Mouse (Mus musculus) midbrain, postnatal 0 days (tissue): ENCODE measurements around the gene Alkbh7. TPM values are rescaled to one million over a fixed set of nuclear protein-coding genes. Genes with fewer than 3 reads are reported as not detected.

ENCODE experiments used
- ATAC-seq: fragments of 200-750 bp; cut with Nextera tagmentation; 2 replicates; pipeline ENCODE4 v1.8.0; 2017; ENCODE audit warnings: moderate number of reproducible peaks, mild to moderate bottlenecking, moderate TSS enrichment, moderate library complexity; ENCODE audit not compliant: low FRiP score
- DNase-seq: peaks from one replicate; pipeline ENCODE4 v3.0.0-alpha.2; 2015; ENCODE audit warnings: low spot score
- H3K27ac ChIP-seq: fragments of 300-500 bp; sonication (generic); 2 replicates; pipeline ENCODE4 v1.5.1; 2014; ENCODE audit warnings: low read depth, mild to moderate bottlenecking, low read length, mixed read lengths
- H3K27me3 ChIP-seq: fragments of 300-500 bp; sonication (generic); 2 replicates; pipeline ENCODE4 v1.6.1; 2014; ENCODE audit warnings: low read length, control low read depth, mixed read lengths; ENCODE audit not compliant: insufficient read depth
- H3K36me3 ChIP-seq: fragments of 300-500 bp; sonication (generic); 2 replicates; pipeline ENCODE4 v1.6.1; 2014; ENCODE audit warnings: low read length, control low read depth, mixed read lengths; ENCODE audit not compliant: insufficient read depth
- H3K4me1 ChIP-seq: fragments of 300-500 bp; sonication (generic); 2 replicates; pipeline ENCODE4 v1.6.1; 2014; ENCODE audit warnings: mild to moderate bottlenecking, control low read depth, antibody characterized with exemption, low read length, mixed read lengths; ENCODE audit not compliant: insufficient read depth
- H3K4me2 ChIP-seq: fragments of 300-500 bp; sonication (generic); 2 replicates; pipeline ENCODE4 v1.6.1; 2014; ENCODE audit warnings: low read depth, mild to moderate bottlenecking, low read length, mixed read lengths; ENCODE audit not compliant: poor library complexity, severe bottlenecking
- H3K4me3 ChIP-seq: fragments of 300-500 bp; sonication (generic); 2 replicates; pipeline ENCODE4 v1.5.1; 2014; ENCODE audit warnings: low read depth, mild to moderate bottlenecking, low read length, moderate library complexity
- H3K9ac ChIP-seq: fragments of 300-500 bp; sonication (generic); replicated peaks from 2 replicates; pipeline ENCODE4 v1.6.1; 2014; ENCODE audit warnings: mild to moderate bottlenecking, low read length, moderate library complexity, mixed read lengths; ENCODE audit not compliant: poor library complexity, severe bottlenecking
- H3K9me3 ChIP-seq: fragments of 300-500 bp; sonication (generic); 2 replicates; pipeline ENCODE4 v1.6.1; 2016; ENCODE audit warnings: low read length, control low read depth
- CTCF ChIP-seq: IDR thresholded peaks from 2 replicates; pipeline ENCODE4 v1.5.1; 2016; ENCODE audit warnings: antibody characterized with exemption, mild to moderate bottlenecking
- WGBS: fragments of 180-500 bp; shearing (Covaris S2); extraction: QIAGEN DNeasy Blood & Tissue Kit; methylation state at CpG from one replicate; pipeline ENCODE4 v1.1.7; 2014; 5-methylcytosine and 5-hydroxymethylcytosine counted together
- polyA plus RNA-seq: library from polyadenylated mRNA; unstranded; fragments of >200 nt; fragmentation: Nextera tagmentation; extraction: Ambion mirVana; gene quantifications from 2 replicates; pipeline ENCODE4 v1.2.1, GENCODE M21; 2015
- total RNA-seq: library from RNA; depleted of rRNA; stranded (reverse); fragments of >200 nt; gene quantifications from 2 replicates; pipeline ENCODE4 v1.2.3, GENCODE M21; 2014

The Alkbh7 gene
- total and polyA plus RNA-seq, 2 experiments from 2014 or later: 64.8 to 75.5 TPM

DNA sequence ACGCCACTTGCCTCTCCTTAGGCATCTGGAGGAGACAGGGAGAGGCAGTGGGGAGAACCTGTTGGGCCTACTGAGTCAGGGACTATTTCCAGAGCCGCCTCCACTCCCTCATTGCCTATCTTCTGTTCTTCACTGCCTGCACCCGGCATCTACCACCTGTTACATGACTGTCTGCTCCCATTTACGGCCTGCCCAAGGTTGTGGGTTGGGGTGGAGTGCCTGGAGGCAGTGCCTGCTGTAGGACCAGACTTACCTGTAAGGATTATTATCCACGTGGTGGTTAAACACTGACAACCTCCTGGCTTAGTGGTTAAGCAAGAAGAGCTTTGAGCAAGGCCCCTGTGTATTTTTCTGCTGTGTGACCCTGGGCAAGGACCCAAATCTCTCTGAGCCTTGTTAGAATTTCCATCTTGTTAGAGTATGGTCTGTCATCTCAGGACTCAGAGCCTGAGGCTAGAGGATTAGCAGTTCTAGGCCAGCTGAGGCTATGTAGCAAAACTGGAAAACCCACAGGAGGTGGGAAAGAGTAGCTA lies 22.4 kb upstream of the Alkbh7 start:
- Histone ChIP-seq H3K27me3 (no peaks in the 10 kb centered on the region), H3K4me1 (no peaks in the 10 kb centered on the region), H3K27ac (no peak overlapping the region), H3K9ac (no peak overlapping the region), H3K36me3 (no peaks in the 10 kb centered on the region), H3K4me2 (no peak overlapping the region), H3K4me3 (no peak overlapping the region), H3K9me3 (no peaks in the 10 kb centered on the region)
- WGBS: 79% methylated on average over 5 of the region's 5 CpGs
- DNase-seq: no peak
- no peak for TF ChIP-seq CTCF
- no peak for ATAC-seq

DNA sequence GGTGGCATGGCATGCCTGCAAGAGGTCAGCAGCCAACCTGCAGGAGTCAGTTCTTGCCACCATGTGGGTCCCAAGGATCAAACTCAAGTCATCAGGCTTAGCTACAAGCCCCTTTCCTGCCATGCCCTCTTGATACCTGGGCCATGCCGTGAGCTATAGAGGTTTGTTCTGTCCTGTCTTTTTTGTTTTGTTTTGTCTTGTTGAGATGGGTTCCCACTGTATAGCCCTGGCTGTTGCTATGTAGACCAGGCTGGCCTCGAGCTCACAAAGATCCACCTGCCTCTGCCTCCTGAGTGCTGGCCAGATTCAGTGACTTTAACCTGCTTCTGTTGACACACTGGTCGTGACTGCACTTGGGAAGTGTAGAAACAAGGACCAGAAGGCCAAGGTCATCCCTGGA lies 21.7 kb upstream of the Alkbh7 start:
- Histone ChIP-seq H3K27ac (no peak overlapping the region), H3K4me3 (no peak overlapping the region), H3K4me1 (no peaks in the 10 kb centered on the region), H3K9me3 (no peaks in the 10 kb centered on the region), H3K9ac (no peak overlapping the region), H3K4me2 (no peak overlapping the region), H3K36me3 (no peaks in the 10 kb centered on the region), H3K27me3 (no peaks in the 10 kb centered on the region)
- DNase-seq (no peak), ATAC-seq (no peak)
- no peak for TF ChIP-seq CTCF
- WGBS: 73% methylated on average over 3 of the region's 3 CpGs

DNA sequence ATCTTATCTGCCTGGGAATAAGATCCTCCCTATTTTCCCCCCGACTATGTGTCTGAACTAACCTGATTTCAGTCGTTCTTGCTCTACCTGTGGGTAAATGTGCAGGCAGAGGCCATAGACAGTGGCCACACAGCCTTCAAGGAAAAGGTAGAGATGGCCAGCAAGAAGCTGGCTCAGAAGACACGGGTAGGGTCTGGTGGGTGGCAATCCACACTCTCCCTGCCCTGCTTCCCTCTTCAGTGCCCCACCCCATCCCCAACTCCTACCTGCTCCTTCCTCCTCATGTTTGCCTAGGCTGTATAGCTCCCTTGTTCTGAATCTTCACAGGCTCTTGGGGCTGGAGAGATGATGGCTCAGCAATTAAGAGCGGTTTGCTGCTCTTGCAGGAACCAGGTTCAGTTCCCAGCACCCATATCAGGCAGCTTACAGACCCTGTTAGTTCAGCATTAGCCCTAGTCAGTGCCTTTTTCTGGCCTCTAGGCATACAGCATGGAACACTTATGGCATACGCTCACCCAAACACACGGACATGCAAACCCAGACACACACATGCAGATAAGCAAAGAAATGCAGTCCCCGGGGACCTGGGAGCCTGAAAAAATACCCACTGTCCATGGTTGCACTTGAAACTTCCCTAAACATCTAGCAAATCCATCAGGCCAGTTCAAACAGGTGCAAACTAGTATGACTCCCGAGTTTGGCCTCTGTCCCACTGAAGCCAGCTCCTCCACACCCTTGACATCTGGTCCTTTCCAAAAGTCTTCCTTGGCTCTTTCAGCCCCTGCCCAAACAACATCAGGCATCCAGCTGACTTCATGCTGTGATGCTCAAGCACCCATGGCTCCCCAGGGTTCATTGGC lies 20.4 kb upstream of the Alkbh7 start:
- no peak for TF ChIP-seq CTCF
- H3K4me1 ChIP-seq: no peaks in the 10 kb centered on the region
- WGBS: 83% methylated on average over 8 of the region's 8 CpGs

DNA sequence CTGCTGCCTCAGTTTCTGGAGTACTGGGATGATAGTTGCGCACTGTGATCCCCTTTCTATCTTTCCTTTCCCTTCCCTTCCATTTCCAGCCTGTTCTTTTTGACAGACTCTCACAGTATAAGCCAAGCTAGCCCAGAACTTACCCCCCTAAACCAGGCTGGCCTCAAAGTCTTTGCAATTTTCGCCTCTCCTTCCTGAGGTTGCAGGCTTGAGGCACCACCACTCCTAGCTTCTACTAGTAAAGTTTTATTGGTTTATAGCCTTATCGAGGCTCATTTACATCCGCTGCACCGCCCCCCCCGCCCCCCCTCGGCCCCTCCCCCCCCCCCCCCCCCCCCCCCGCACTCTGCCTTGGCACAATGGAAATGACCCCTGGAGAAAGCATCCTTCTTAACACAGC lies 17.6 kb upstream of the Alkbh7 start:
- H3K9me3 ChIP-seq: no peaks in the 10 kb centered on the region
- no peak overlapping the region for H3K4me2 ChIP-seq
- no peak overlapping the region for H3K9ac ChIP-seq
- H3K27ac ChIP-seq: no peak overlapping the region
- no peaks in the 10 kb centered on the region for H3K4me1 ChIP-seq
- no peaks in the 10 kb centered on the region for H3K36me3 ChIP-seq
- TF ChIP-seq CTCF: no peak
- no peak for ATAC-seq
- DNase-seq: no peak
- H3K4me3 ChIP-seq: no peak overlapping the region
- 40% methylated on average over 7 of the region's 8 CpGs for WGBS
- no peaks in the 10 kb centered on the region for H3K27me3 ChIP-seq

More for the DNA sequence above, 20.4 kb upstream of the Alkbh7 start:
- Histone ChIP-seq H3K36me3 (no peaks in the 10 kb centered on the region), H3K9ac (no peak overlapping the region), H3K4me2 (no peak overlapping the region), H3K27ac (no peak overlapping the region), H3K9me3 (no peaks in the 10 kb centered on the region), H3K27me3 (no peaks in the 10 kb centered on the region), H3K4me3 (no peak overlapping the region)
- DNase-seq (no peak), ATAC-seq (no peak)

DNA sequence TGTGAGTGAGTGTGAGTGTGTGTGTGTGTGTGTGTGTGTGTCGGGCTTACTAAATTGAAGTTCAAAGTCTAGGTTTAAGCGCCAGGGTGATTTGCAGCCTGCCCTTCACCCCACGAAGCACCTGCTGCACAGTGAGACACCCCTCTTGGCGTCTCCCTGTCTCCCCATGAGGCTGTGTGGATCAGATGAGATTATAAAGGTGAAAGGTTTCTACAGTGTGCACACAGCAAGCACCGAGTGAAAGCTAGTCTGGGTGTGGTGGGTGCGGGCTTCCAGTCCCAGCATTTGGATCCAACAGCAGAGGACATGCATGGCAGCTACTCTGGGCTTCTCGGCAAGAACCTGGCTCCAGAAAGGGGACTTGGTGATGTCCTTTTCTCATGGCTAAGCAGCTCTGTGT lies 16.1 kb upstream of the Alkbh7 start:
- no peak for ATAC-seq
- WGBS: 77% methylated on average over 7 of the region's 7 CpGs
- no peaks in the 10 kb centered on the region for H3K27me3 ChIP-seq
- no peak overlapping the region for H3K4me2 ChIP-seq
- H3K9ac ChIP-seq: no peak overlapping the region
- no peak for DNase-seq
- no peaks in the 10 kb centered on the region for H3K4me1 ChIP-seq
- TF ChIP-seq CTCF: no peak
- H3K4me3 ChIP-seq: no peak overlapping the region
- H3K36me3 ChIP-seq: no peaks in the 10 kb centered on the region
- H3K27ac ChIP-seq: no peak overlapping the region
- H3K9me3 ChIP-seq: no peaks in the 10 kb centered on the region

DNA sequence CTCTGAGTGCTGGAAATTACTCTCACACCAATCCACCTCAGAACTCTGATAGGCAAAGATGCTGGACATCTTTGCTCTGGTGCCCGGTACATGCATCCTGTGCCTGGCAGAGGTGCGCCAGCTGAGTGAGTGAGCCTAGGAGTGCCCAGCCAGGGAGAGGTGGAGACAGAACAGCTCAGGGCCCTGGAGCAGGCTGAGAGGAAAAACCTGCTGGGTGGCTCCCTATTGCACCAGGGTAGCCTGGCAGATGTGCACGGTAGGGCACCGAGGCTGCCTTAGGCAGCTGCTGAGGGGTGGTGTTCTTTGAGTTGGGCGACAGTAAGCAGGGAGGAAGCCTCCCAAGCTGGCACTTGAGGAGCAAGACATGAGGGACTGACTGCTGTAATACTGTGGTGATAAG lies 15.1 kb upstream of the Alkbh7 start, which contains the start of gene Acer1:
Acer1 (minus strand) TSS at position 114 of the 400 bp plus-strand sequence.
- no peaks in the 10 kb centered on the region for H3K27me3 ChIP-seq
- no peak for DNase-seq
- H3K4me2 ChIP-seq: no peak within 1 kb of the TSS
- no peak within 1 kb of the TSS for H3K9ac ChIP-seq
- TF ChIP-seq CTCF: no peak
- no peak within 1 kb of the TSS for H3K27ac ChIP-seq
- ATAC-seq: no peak
- H3K4me3 ChIP-seq: no peak within 1 kb of the TSS
- H3K36me3 ChIP-seq: no peaks in the 10 kb centered on the region
- no peaks in the 10 kb centered on the region for H3K4me1 ChIP-seq
- WGBS: 73% methylated on average over 5 of the region's 5 CpGs
- no peaks in the 10 kb centered on the region for H3K9me3 ChIP-seq
